Mouse (Mus musculus) G1E (cell line): ENCODE data around the gene Acbd6.

ENCODE experiments used
- CTCF ChIP-seq: IDR thresholded peaks from 2 replicates; pipeline ENCODE4 v1.5.1; 2012; ENCODE audit warnings: low read depth, low read length, inconsistent platforms, mixed read lengths
- GATA1 ChIP-seq: IDR thresholded peaks from 2 replicates; pipeline ENCODE4 v1.6.1; 2012; ENCODE audit warnings: borderline replicate concordance, low read length, inconsistent platforms, mixed read lengths
- POLR2AphosphoS5 ChIP-seq: IDR thresholded peaks from 2 replicates; pipeline ENCODE4 v1.6.1; 2012; ENCODE audit warnings: low read depth, low read length, inconsistent platforms; ENCODE audit not compliant: insufficient replicate concordance
- TAL1 ChIP-seq: conservative IDR thresholded peaks from 2 replicates; pipeline ENCODE4 v1.6.1; 2012; ENCODE audit warnings: low read depth, low read length, inconsistent platforms, mixed read lengths

DNA sequence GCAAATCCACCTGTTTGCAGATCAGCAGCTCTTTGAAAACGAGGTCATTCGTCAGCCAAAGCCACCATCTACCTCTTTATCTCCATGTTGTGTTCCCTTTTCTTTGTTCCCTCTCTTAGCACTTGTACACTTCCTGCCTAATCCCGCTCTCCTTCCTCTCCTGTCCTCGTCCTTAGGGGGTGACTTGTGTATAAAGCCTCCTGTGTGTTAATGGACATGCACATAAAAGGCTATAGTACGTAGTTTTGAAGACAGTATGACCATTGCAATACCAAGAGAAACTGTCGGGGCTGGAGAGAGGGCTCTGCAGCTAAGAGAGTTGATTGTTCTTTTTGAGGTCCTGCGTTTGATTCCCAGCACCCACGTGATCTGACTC is 48.2 kb downstream of the Acbd6 start:
- TF ChIP-seq CTCF, result no peak
- no peak for TF ChIP-seq GATA1
- no peak for TF ChIP-seq POLR2AphosphoS5
- TF ChIP-seq TAL1, result no peak
